Mouse (Mus musculus): ENCODE measurements around the gene Prr5l. TPM values are rescaled to one million over a fixed set of nuclear protein-coding genes. Genes with fewer than 3 reads are reported as not detected.

The Prr5l gene
- total RNA-seq, 4 experiments from 2014 or later = 11.0 to 14.6 (median 13.2) TPM

GRCm38 (mm10) chr2:101665058-101665702 lies 217.6 kb downstream of the Prr5l start:
- DNase-seq (ENCODE audit: low spot score in 2 of 2) = peak; percentile 82 to 85

Other genes with a start within 250 kb of the Prr5l start
- gene Rag1, start 233.5 kb downstream of the Prr5l start, total RNA-seq (2022) = under 1 TPM; 0.18 to 0.29 (median 0.25) TPM
- 10 to 100 TPM; 31.8 to 39.8 (median 35.8) TPM for gene B230118H07Rik, start 233.5 kb downstream of the Prr5l start, total RNA-seq (2022)
- 10 to 100 TPM; 15.4 to 17.1 (median 16.4) TPM for gene Traf6, start 204.6 kb downstream of the Prr5l start, total RNA-seq (2022)
- gene Commd9, start 3.2 kb upstream of the Prr5l start, total RNA-seq (2022) = 10 to 100 TPM; 34.3 to 44.6 (median 36.6) TPM

Measured in layer of hippocampus, adult 8-10 months (tissue).